Mouse (Mus musculus): Measurements from ENCODE around the gene Ccnq. TPM values are rescaled to one million over a fixed set of nuclear protein-coding genes. Genes with fewer than 3 reads are reported as not detected.

Gene Ccnq
- 10 to 100 TPM; 16.1 to 20.1 TPM for total RNA-seq (2021)
- long read RNA-seq, experiment 1, transcript Ccnq-201 (1 exons, 1,224 nt): major isoform, 22 of 22 reads
- long read RNA-seq, experiment 1, partial matches to known transcripts: 0 of 22 reads
- long read RNA-seq, experiment 1, other reads (novel, unspliced or antisense): 0 of 22 reads
- long read RNA-seq, experiment 2, transcript Ccnq-201 (1 exons, 1,224 nt): major isoform, 14 of 14 reads
- long read RNA-seq, experiment 2, partial matches to known transcripts: 0 of 14 reads
- long read RNA-seq, experiment 2, other reads (novel, unspliced or antisense): 0 of 14 reads

DNA sequence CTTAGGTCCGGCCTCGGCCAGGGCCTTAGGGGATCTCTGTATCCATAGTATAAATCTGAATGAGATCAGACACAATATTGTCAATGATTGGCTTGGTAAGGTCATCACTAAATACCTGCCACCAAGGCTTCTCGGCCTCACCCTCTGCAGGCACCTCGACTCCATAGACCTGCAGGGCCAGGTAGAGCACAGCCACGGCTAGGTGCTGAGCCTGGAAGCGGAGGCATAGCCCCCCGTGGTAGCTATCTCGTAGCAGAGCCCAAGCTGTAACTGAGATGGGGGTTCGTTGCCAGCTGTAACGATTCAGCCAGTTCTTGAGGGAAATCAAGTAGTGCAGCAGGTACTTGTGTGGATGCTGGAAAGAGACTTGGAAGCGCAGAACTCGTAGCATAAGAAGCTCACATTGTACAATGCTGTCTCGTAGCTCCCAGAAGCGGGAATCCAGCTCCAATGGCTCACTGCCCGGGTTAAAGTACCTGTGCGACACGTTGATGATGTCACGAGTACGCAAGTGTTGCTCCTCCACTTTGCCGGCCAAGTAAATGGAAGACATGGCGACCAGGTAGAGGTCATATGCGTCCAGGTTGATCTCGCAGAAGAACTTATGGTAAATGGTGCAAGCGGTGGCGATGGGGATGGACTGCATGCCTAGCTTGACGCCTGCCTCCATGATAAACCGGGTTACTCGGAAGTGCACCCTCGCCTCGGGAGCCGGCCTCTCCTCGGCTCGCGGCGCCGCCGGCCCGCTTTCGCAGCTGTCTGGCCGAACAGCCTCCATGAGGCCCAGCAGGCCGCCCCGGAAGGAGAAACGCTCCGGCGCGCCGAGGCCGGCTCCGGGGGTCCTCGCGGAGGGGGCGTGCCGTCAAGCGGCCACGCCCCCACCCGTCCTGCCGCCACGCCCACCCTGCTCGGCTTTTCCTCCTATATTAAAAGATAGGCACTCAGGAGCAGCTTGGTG lies at the start of gene Ccnq:
Gene Ccnq (minus strand): TSS at position 845 of the 958 bp plus-strand sequence.
- intact Hi-C loops (cut with DNase I): no loop called here
- peak within 1 kb of the TSS; percentile 83 for H3K27ac ChIP-seq
- peak within 1 kb of the TSS; percentile 66 for H3K4me3 ChIP-seq
- no peak for TF ChIP-seq CTCF (IDR thresholded peaks at IDR 0.05)
- DNase-seq (ENCODE audit: extremely low spot score in 1 of 2, low spot score in 2 of 2): peak; percentile 59 to 70

DNA sequence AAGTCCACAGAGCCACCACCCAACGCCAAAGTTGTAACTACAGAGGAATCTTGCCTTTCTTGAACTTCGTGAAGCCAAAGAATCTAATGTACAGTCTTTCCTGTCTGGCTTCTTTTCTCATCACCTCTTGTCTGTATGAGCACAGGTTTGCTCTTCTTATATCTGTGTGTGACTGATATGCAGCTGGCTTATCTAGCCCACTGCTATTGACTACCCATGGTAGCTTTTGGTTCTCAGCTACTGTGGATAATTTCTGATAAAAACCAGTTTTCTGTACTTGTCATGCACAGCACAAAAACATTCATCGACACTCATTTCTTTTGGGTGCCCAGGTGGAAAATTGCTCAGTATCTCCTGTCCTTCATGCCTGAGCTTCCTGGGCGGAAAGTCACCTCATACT lies 49.6 kb upstream of the Ccnq start:
- intact Hi-C loops (cut with DNase I): no loop called here
- Histone ChIP-seq H3K27ac (no peak overlapping the region), H3K4me3 (no peak overlapping the region)
- DNase-seq (ENCODE audit: extremely low spot score in 1 of 2, low spot score in 2 of 2): no peak
- TF ChIP-seq CTCF (IDR thresholded peaks at IDR 0.05): no peak

DNA sequence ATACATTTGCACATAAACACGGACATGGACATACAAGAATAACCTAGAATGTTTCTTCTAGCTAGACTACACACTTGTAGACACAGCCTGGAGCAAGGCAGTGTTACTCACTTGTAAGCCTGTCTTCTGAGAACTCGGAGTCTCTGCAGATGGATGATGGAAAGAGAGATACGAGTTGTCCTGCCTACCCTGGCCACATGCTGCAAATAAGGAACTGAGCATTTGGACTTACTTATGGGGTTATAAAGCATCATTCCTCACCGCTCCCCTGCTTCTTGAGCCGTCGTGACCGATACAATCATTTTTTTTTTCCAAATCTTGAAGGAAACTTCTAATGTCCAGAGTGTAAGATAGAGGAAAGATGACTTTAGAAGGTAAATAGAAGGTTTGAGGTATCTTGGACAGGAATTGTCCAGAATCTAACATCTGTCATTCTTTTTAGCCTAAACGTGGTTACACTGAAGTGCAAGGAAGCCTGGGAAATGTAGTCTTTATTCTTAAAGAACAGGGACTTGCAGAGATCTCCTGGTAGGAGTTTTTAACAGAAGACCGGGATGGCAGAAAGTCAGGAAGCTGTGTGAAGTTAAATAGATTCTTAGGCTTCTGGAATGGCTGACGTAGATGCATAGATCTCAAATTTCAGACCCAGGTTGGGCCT lies 44.7 kb upstream of the Ccnq start:
- DNase-seq (ENCODE audit: extremely low spot score in 1 of 2, low spot score in 2 of 2): no peak
- H3K27ac ChIP-seq: peak overlapping the region; percentile 1; the same call in 1 of the 2 replicates
- TF ChIP-seq CTCF (IDR thresholded peaks at IDR 0.05): no peak
- no peak overlapping the region for H3K4me3 ChIP-seq
- intact Hi-C loops (cut with DNase I): no loop called here

DNA sequence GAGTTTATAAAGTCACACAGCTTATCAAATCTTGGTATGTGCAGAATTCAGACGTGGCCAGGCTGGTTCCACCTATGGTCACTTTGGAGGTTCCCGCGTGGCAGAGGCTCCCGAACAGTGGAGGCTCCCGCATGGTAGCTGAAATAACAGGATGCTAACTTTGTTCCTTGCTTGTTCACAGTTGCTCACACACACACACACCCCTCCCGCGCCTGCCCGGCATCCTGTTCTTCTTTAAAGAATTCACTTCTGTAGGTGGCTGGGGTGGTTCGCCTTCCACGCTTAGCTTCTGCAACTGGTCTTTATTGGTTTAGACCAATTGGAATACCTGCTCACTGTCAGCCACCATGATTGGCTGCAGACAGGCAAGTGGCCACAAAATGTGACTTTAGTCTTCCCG lies 41.6 kb upstream of the Ccnq start:
- no peak for TF ChIP-seq CTCF (IDR thresholded peaks at IDR 0.05)
- intact Hi-C loops (cut with DNase I): loop anchor here (2.0 to 5.0 kb wide), 2 partner anchors 36 to 96 kb away; partner anchors contain the start of gene Nlk
- DNase-seq (ENCODE audit: extremely low spot score in 1 of 2, low spot score in 2 of 2): peak; percentile 33 to 58
- H3K27ac ChIP-seq: peak overlapping the region; percentile 80
- no peak overlapping the region for H3K4me3 ChIP-seq

DNA sequence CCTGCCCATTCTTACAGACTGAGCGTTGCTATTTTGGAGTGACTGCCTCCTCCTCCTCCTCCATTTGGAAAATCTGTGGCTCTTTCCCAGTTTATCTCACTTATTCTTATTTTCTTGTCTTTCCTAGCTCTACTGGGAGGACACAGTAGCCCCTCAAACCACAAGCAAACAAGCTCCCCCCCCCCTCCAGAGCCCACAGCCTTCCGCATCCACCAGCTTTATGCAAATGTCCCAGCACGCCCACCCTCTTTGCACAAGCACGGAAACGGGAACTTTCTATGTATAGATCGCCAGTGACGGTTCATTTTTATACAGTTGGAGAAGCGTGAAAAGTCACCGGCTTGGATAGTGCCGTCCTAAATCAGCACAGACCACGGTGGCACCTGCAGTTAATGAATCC lies 40.9 kb upstream of the Ccnq start:
- peak; percentile 44 to 51 for DNase-seq (ENCODE audit: extremely low spot score in 1 of 2, low spot score in 2 of 2)
- peak overlapping the region; percentile 80 for H3K27ac ChIP-seq
- TF ChIP-seq CTCF (IDR thresholded peaks at IDR 0.05): no peak
- intact Hi-C loops (cut with DNase I): loop anchor here (1.0 to 5.0 kb wide), 4 partner anchors 34 to 96 kb away; partner anchors contain the start of genes Lyrm9 and Nlk
- no peak overlapping the region for H3K4me3 ChIP-seq

DNA sequence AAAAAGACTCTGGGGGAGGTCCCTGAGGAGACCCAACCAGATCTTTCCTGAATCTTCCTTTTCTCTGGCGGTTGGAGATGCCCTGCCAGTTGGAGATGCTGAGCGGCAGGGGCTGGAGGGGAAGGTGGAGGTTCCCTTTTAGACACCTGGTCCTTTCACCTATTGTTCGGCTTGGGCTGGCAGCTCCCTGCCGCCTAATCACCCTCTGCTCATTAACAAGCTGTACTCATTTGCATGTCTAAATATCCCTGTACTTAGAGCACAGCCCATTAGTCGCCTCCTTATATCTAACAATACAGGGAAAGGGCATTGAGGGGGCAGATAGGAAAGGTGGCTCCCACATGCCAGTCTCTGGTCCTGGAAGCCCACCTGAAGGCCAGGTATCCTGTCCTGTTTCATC lies 40.5 kb upstream of the Ccnq start:
- intact Hi-C loops (cut with DNase I): loop anchor here (1.0 to 5.0 kb wide), 4 partner anchors 34 to 95 kb away; partner anchors contain the start of genes Lyrm9 and Nlk
- TF ChIP-seq CTCF (IDR thresholded peaks at IDR 0.05): no peak
- Histone ChIP-seq H3K27ac (peak overlapping the region; percentile 80), H3K4me3 (no peak overlapping the region)
- DNase-seq (ENCODE audit: extremely low spot score in 1 of 2, low spot score in 2 of 2): peak in 1 of 2 experiments; percentile 22

DNA sequence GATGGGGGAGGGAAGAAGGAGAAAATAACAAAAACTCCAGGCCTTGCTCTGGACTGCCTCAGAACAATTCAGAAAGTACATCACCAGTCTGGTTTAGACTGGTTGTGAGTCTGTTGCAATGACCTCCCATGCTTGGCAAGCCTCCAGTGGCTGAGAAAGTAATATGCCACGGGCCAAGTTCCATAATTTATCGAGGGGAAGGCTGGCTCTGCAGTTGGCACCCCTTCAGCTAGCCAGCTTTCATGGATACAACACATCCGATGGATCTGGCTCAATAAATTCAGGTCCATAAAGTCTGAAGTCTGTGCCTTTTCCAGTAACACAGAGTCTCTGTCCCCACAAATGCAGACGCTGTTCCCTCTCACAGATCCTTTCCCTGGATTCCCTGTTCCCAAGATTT lies 40.1 kb upstream of the Ccnq start:
- TF ChIP-seq CTCF (IDR thresholded peaks at IDR 0.05): no peak
- no peak overlapping the region for H3K4me3 ChIP-seq
- DNase-seq (ENCODE audit: extremely low spot score in 1 of 2, low spot score in 2 of 2): peak in 1 of 2 experiments; percentile 37
- intact Hi-C loops (cut with DNase I): loop anchor here (5.0 kb wide), 1 partner anchor 34 kb away; no protein-coding TSS in a partner anchor
- H3K27ac ChIP-seq: peak overlapping the region; percentile 80

DNA sequence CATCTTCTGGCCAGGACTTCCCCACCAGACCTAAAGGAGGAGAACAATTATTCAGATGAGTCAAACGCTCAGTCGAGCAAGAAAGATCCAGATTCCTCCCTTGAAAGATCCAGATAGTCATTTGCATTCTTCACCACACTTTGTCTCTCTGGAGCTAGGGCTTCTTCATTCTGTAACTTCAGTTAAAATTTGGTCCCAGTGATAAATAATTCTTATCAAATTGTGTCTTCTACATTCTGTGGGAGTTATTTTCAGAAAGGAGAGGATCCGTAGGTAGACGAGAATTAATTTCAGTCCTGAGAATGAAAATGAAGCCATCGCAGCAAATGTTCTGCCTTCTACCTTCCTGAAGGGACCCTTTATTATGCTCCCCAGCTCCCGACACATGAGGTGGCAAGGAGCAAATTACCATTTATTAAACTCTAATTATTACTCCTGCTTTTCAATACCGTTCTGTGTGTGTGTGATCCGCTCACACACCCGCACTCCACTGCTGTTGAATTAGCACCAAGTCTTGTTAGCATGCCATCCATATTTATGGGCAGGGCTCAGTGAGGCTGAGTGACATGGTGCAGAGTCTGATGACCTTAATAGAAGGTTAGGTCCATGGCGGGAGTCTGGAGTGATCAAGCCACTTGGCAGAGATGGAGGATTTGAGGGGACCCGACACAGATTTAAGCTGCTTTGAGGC lies 38.0 kb upstream of the Ccnq start:
- no peak for TF ChIP-seq CTCF (IDR thresholded peaks at IDR 0.05)
- intact Hi-C loops (cut with DNase I): loop anchor here (5.0 kb wide), 1 partner anchor 32 kb away; no protein-coding TSS in a partner anchor
- Histone ChIP-seq H3K27ac (peak overlapping the region; percentile 44; the same call in 1 of the 2 replicates), H3K4me3 (no peak overlapping the region)
- no peak for DNase-seq (ENCODE audit: extremely low spot score in 1 of 2, low spot score in 2 of 2)

DNA sequence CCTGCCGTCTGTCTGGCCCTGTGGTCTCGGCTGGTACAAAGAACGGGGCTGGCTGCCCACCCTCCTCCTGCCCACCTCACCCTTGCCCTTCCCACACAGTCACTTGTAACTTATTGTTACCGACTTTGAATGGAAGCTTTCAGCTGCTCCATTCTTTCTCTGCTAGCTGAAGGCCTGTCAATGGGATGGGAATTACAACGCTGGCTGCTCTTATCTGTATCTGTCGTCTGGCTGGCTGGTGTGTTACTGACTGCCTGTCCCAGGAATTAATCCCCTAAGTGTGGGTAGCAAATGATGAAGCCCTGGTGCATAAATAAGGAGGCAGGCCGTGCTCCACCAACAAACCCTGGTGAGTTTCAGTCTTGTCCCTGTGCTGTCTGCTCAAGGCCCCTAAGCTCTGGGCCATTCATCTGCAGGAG lies 34.5 kb upstream of the Ccnq start:
- DNase-seq (ENCODE audit: extremely low spot score in 1 of 2, low spot score in 2 of 2): no peak
- no peak for TF ChIP-seq CTCF (IDR thresholded peaks at IDR 0.05)
- H3K27ac ChIP-seq: no peak overlapping the region
- intact Hi-C loops (cut with DNase I): no loop called here
- H3K4me3 ChIP-seq: no peak overlapping the region

DNA sequence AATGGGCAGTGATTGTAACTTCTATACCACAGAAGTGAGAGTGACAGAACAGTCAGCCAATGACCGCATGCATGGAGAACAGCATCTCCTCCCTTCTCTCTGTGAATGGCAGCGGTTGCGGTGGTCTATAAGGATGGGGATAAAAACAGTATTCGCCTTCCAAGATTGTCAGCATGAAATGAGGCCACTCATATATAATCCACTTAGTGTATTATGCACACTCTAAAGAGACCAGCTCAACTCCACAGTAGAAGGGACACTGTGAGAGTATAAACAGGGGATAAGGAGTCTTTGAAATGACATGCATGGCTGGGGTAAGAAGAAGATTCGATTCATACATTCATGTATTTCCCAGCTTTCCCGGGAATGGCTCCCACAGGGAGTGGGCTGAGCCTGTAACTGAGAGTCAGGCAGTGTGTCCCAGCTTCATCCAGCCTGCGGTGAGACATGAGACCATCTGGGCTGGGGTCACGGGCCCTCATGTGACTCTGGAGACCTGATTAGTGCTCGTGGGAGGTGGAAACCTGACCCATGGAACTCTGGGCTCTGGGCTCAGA lies 31.3 kb upstream of the Ccnq start:
- TF ChIP-seq CTCF (IDR thresholded peaks at IDR 0.05): no peak
- no peak for DNase-seq (ENCODE audit: extremely low spot score in 1 of 2, low spot score in 2 of 2)
- intact Hi-C loops (cut with DNase I): no loop called here
- Histone ChIP-seq H3K27ac (no peak overlapping the region), H3K4me3 (no peak overlapping the region)

DNA sequence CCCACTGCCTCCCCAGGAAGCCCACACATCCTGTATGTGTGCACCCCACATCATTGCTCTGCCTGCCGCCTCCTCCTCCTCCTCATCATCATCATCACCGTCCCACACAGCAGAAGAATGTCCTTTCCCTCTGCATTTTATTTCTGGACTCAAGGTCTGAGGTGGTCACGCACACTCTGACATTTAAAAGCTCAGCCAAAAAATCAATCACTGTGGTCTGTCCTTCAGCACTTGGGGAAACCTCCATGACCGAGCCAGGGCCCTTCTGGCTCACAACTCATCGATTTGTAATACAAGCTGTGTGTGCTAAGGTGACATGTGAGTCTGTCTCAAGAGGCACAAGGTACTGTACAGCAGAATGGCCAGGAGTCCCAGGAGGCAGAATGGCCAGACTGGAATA lies 30.8 kb upstream of the Ccnq start:
- no peak overlapping the region for H3K27ac ChIP-seq
- H3K4me3 ChIP-seq: no peak overlapping the region
- no peak for DNase-seq (ENCODE audit: extremely low spot score in 1 of 2, low spot score in 2 of 2)
- intact Hi-C loops (cut with DNase I): no loop called here
- TF ChIP-seq CTCF (IDR thresholded peaks at IDR 0.05): no peak
